Mouse (Mus musculus) heart, embryonic 14.5 days (tissue): ENCODE results near the gene Skp2. TPM values are rescaled to one million over a fixed set of nuclear protein-coding genes. Genes with fewer than 3 reads are reported as not detected.
"Not testable (repeated sequence)": the region's sequence is repeated elsewhere in the genome, so short reads cannot be mapped to it uniquely, and the experiment has no call there.

Experiments
- ATAC-seq: fragments of 200-750 bp; cut with Nextera tagmentation; 2 replicates; pipeline ENCODE4 v1.8.0; 2017; ENCODE audit warnings: low read depth, moderate TSS enrichment; ENCODE audit not compliant: insufficient number of reproducible peaks, insufficient read depth, low FRiP score
- H3K27ac ChIP-seq, 2 experiments: fragments of 200-500 bp in 1 of 2; fragments of 300-500 bp in 1 of 2; sonication (generic) in 1 of 2; replicated peaks in 1 of 2; 2 replicates each; pipeline ENCODE4 v1.5.1; 2012 to 2014; ENCODE audit warnings: low read depth in 2 of 2, low read length in 2 of 2, control low read depth in 1 of 2, mild to moderate bottlenecking in 1 of 2, mixed read lengths in 1 of 2; ENCODE audit not compliant: control insufficient read depth in 1 of 2, insufficient read depth in 1 of 2
- H3K27me3 ChIP-seq: fragments of 300-500 bp; sonication (generic); 2 replicates; pipeline ENCODE4 v1.6.1; 2014; ENCODE audit warnings: mild to moderate bottlenecking, low read length, control low read depth; ENCODE audit not compliant: control insufficient read depth, insufficient read depth
- H3K36me3 ChIP-seq: fragments of 300-500 bp; sonication (generic); 2 replicates; pipeline ENCODE4 v1.6.1; 2014; ENCODE audit warnings: mild to moderate bottlenecking, control low read depth, low read length, mixed read lengths; ENCODE audit not compliant: control insufficient read depth, insufficient read depth
- H3K4me1 ChIP-seq, 2 experiments: fragments of 200-500 bp in 1 of 2; fragments of 300-500 bp in 1 of 2; sonication (generic) in 1 of 2; 2 replicates each; pipeline ENCODE4 v1.6.1; 2012 to 2014; ENCODE audit warnings: low read length in 2 of 2, control low read depth in 1 of 2, mixed read lengths in 1 of 2; ENCODE audit not compliant: control insufficient read depth in 2 of 2, insufficient read depth in 2 of 2
- H3K4me2 ChIP-seq: fragments of 300-500 bp; sonication (generic); 2 replicates; pipeline ENCODE4 v1.6.1; 2014; ENCODE audit warnings: mild to moderate bottlenecking, low read length
- H3K4me3 ChIP-seq, 2 experiments: fragments of 200-500 bp in 1 of 2; fragments of 300-500 bp in 1 of 2; sonication (generic) in 1 of 2; 2 replicates each; pipeline ENCODE4 v1.5.1; 2012 to 2014; ENCODE audit warnings: low read length in 2 of 2, mild to moderate bottlenecking in 2 of 2, control low read depth in 1 of 2, low read depth in 1 of 2, moderate library complexity in 1 of 2; ENCODE audit not compliant: control insufficient read depth in 1 of 2, insufficient read depth in 1 of 2
- H3K9ac ChIP-seq: fragments of 300-500 bp; sonication (generic); 2 replicates; pipeline ENCODE4 v1.6.1; 2014; ENCODE audit warnings: mild to moderate bottlenecking, low read length
- H3K9me3 ChIP-seq: fragments of 300-500 bp; sonication (generic); 2 replicates; pipeline ENCODE4 v1.6.1; 2016; ENCODE audit warnings: low read length, control low read depth; ENCODE audit not compliant: control insufficient read depth
- WGBS: fragments of 180-500 bp; shearing (Covaris S2); extraction: QIAGEN DNeasy Blood & Tissue Kit; methylation state at CpG from one replicate; pipeline ENCODE4 v1.1.7; 2014; 5-methylcytosine and 5-hydroxymethylcytosine counted together
- polyA plus RNA-seq: library from polyadenylated mRNA; unstranded; fragments of >200 nt; fragmentation: Nextera tagmentation; extraction: Ambion mirVana; gene quantifications from 2 replicates; pipeline ENCODE4 v1.2.1, GENCODE M21; 2014

Gene Skp2
- 20.4 and 23.1 TPM in 2 replicates for polyA plus RNA-seq

DNA sequence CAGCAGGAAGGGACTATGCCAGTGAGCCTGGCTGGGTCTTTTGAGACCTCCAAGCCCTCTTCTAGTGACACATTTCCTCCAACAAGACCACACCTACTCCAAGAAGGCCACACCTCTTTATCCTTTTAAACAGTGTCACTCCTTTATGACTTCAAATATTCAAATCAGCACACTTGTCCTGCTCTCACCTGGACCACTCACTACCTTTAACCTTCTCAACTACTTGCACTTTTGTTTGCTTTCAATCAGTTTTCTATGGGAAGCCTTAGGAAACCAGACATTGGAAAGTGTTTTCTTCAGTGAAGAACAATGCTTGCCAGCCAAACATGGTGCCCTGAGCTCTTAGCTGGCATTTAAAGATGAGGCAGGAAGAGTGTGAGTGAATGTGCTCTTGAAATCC is at the start of gene Skp2:
TSS of gene Skp2 (minus strand) at position 101 of the 400 bp plus-strand sequence.
- no peak within 1 kb of the TSS for H3K4me2 ChIP-seq
- no peak within 1 kb of the TSS for H3K4me3 ChIP-seq
- H3K9me3 ChIP-seq, result no peaks in the 10 kb centered on the region
- ATAC-seq, result no peak
- H3K27ac ChIP-seq, result no peak within 1 kb of the TSS
- H3K4me1 ChIP-seq, result no peaks in the 10 kb centered on the region
- peaks cover 60% of the 10 kb centered on the region for H3K36me3 ChIP-seq
- no peaks in the 10 kb centered on the region for H3K27me3 ChIP-seq
- H3K9ac ChIP-seq, result no peak within 1 kb of the TSS

DNA sequence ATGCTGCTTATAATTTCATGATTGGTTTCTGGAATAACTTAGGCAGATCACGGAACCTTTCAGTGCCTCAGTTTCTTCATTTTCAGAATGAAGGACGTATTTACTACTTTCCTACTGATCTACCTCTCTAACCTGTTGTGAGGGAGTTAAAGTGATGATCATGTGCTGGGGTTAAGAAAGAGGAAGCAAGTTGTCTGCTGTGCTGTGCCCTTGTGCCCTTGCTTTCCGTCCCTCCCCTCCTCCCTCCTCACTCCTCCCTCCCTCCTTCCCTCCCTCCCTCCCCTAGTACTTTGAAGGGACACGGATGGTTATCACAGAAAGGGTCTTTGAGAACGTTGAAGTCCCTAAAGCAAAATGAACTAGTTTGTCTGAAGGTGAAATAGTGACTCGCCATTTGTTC is 43.2 kb upstream of the Skp2 start:
- Histone ChIP-seq H3K36me3 (peaks cover 20% of the 10 kb centered on the region), H3K27me3 (no peaks in the 10 kb centered on the region), H3K27ac (no peak overlapping the region), H3K9ac (no peak overlapping the region), H3K4me1 (no peaks in the 10 kb centered on the region), H3K4me2 (no peak overlapping the region), H3K9me3 (no peaks in the 10 kb centered on the region), H3K4me3 (no peak overlapping the region)
- WGBS, result 61% methylated on average over 6 of the region's 6 CpGs
- no peak for ATAC-seq

DNA sequence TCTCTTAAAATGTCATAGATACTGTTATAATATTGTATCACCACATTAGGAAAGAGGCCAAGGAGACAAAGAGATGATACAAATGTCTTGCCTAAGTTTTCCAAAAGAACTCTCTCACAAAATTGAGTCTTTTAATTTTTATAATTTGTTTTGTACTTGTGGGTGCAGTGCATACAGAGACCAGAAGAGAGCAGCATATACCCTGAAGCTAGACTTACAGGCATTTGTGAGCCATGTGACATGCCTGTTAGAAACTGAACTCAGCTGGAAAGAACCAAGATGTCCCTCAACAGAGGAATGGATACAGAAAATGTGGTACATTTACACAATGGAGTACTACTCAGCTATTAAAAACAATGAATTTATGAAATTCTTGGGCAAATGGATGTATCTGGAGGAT is 37.5 kb upstream of the Skp2 start:
- not testable (repeated sequence) for H3K4me3 ChIP-seq, H3K9me3 ChIP-seq, H3K4me1 ChIP-seq, H3K27ac ChIP-seq, H3K27me3 ChIP-seq, H3K4me2 ChIP-seq, ATAC-seq, H3K9ac ChIP-seq
- H3K36me3 ChIP-seq, result peaks cover 45% of the 10 kb centered on the region

DNA sequence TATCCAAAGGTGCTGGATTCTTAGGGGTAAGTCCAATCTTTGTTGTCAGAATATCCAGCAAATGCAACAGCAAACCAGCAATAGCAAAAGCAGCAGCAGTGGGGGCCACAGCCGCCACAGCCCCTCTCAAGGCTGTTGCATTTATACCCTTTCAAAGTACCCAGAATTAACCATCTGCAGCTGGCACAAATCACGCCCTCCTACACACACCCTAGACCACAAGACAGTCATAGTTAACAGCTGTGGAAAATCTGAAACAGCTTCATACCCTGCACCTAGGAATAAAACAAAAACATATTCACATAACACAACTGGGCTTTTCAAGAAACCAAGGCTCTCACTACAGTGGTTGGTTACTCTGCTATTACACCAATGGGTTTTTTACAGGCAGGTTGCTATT is 34.6 kb upstream of the Skp2 start:
- H3K9me3 ChIP-seq, result no peaks in the 10 kb centered on the region
- H3K4me1 ChIP-seq, result no peaks in the 10 kb centered on the region
- no peak overlapping the region for H3K4me3 ChIP-seq
- ATAC-seq, result no peak
- H3K9ac ChIP-seq, result no peak overlapping the region
- no peak overlapping the region for H3K4me2 ChIP-seq
- WGBS, result 91% methylated on average over 2 of the region's 2 CpGs
- no peak overlapping the region for H3K27ac ChIP-seq
- no peaks in the 10 kb centered on the region for H3K27me3 ChIP-seq
- H3K36me3 ChIP-seq, result peaks cover 42% of the 10 kb centered on the region

DNA sequence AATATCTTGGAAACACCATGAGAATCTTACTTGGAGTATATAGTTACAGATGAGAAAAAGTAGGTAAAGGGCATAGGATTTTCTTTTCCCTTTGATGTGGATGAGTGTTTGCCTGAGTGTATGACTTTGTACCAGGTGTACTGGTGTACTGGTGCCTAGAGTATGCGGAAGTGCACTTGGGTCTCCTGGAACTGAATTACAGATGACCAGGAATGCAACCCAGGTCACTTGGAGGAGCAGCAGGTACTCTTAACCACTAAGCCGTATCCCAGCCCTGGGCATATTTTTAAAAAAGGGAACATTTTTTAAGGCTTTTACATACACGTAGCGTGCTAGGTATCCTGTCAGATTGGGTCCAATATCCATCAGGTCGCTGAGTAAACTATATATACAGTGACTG is 28.8 kb upstream of the Skp2 start:
- no peak for ATAC-seq

DNA sequence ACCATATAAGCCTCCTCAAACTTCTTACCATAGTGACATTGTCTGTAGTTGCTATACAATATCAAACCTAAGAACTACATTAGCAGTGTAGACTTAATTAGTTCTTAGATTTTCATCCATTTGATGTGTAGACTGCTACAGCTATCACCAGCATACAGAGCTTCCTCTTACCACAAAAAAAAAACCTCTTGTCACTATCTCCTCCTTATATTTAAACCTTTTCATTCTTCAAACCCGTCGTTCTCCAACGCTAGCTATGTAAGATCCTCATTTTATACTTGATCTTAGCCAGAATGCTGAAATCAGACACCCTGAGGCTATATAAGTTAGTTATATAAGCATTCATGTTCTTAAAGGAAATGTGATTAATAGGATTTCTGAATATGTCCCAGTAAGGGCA is 21.8 kb upstream of the Skp2 start:
- ATAC-seq, result no peak
- Histone ChIP-seq H3K4me3 (no peak overlapping the region), H3K4me1 (no peaks in the 10 kb centered on the region), H3K27ac (no peak overlapping the region), H3K9me3 (no peaks in the 10 kb centered on the region), H3K36me3 (peaks cover 48% of the 10 kb centered on the region), H3K9ac (no peak overlapping the region), H3K27me3 (no peaks in the 10 kb centered on the region), H3K4me2 (no peak overlapping the region)
- 92% methylated on average over 3 of the region's 3 CpGs for WGBS

More for the DNA sequence above, 28.8 kb upstream of the Skp2 start:
- WGBS, result 85% methylated on average over 5 of the region's 5 CpGs
- Histone ChIP-seq H3K4me1 (no peaks in the 10 kb centered on the region), H3K4me3 (no peak overlapping the region), H3K27ac (no peak overlapping the region), H3K36me3 (peaks cover 48% of the 10 kb centered on the region), H3K4me2 (no peak overlapping the region), H3K9me3 (no peaks in the 10 kb centered on the region), H3K27me3 (no peaks in the 10 kb centered on the region), H3K9ac (no peak overlapping the region)

DNA sequence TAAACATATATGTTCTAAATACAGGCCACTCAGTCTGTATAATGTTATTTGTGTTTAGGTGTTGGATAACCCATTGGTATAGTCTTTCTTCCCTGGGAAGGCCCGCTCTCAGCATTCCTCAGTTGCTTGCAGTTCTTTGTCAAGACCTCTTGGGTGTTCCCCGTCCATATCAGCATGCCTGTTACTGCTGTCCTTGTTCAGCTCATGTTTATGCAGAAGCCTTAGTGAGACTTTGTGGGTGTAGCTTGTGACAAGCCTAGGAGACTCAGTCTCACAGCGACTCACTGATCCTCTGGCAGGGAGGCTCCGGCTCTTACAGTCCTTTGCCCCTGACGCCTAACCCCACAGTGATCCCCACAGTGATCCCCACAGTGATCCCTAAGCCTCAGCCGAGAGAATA is 8.9 kb upstream of the Skp2 start:
- H3K27ac ChIP-seq, result no peak overlapping the region
- H3K4me2 ChIP-seq, result no peak overlapping the region
- H3K9ac ChIP-seq, result no peak overlapping the region
- H3K4me1 ChIP-seq, result no peaks in the 10 kb centered on the region
- H3K36me3 ChIP-seq, result peaks cover 36% of the 10 kb centered on the region
- no peak for ATAC-seq
- H3K27me3 ChIP-seq, result no peaks in the 10 kb centered on the region
- no peaks in the 10 kb centered on the region for H3K9me3 ChIP-seq
- no peak overlapping the region for H3K4me3 ChIP-seq
- 72% methylated on average over 6 of the region's 6 CpGs for WGBS

DNA sequence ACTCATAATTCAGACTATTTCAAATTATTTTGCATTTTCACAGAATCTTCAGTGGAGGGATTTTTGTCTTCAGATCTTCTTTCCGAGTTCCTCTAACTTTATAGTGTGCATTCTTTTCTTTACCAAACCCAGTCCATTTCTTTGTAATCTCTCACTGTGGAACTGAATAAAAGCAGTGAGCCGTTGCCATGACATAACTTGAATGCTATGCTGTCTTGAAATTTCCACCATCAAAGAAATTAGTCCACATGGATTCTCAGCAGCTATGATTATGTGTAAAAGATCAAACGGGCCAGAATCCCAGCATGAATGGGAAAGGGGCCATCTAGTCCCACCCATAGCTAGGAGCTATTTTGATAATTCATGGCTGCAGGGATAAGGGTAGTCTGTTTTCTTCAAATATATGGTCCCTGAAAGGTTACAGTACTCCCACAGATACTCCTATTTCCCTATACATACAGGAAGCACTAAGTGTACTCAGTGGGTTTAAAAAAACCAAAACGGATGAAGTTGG is 7.4 kb upstream of the Skp2 start:
- no peaks in the 10 kb centered on the region for H3K9me3 ChIP-seq
- H3K9ac ChIP-seq, result no peak overlapping the region
- H3K4me2 ChIP-seq, result no peak overlapping the region
- peaks cover 29% of the 10 kb centered on the region for H3K36me3 ChIP-seq
- no peak overlapping the region for H3K4me3 ChIP-seq
- no peaks in the 10 kb centered on the region for H3K4me1 ChIP-seq
- 78% methylated on average over 4 of the region's 4 CpGs for WGBS
- no peak overlapping the region for H3K27ac ChIP-seq
- H3K27me3 ChIP-seq, result no peaks in the 10 kb centered on the region
- no peak for ATAC-seq
